Mouse (Mus musculus): ENCODE results near the gene 1810065E05Rik. TPM values are rescaled to one million over a fixed set of nuclear protein-coding genes. Genes with fewer than 3 reads are reported as not detected.

Gene 1810065E05Rik
- not detected for total RNA-seq (2021)

GRCm38 (mm10) chr11:58420815-58421214 lies at the start of gene 1810065E05Rik:
1810065E05Rik (plus strand) TSS chr11:58421111.
- no peak for DNase-seq
- intact Hi-C loops (cut with DNase I) = no loop called here

- intact Hi-C loops (cut with DNase I) = no loop called here
- DNase-seq = no peak
Observed at GRCm38 (mm10) chr11:58377273-58377672, 43.6 kb upstream of the 1810065E05Rik start.

- DNase-seq = no peak
- intact Hi-C loops (cut with DNase I) = no loop called here
Observed at GRCm38 (mm10) chr11:58377686-58378085, 43.2 kb upstream of the 1810065E05Rik start.

- intact Hi-C loops (cut with DNase I) = no loop called here
- no peak for DNase-seq
Observed at GRCm38 (mm10) chr11:58378763-58379278, 42.1 kb upstream of the 1810065E05Rik start, which contains the start of gene Lypd8. Lypd8 (plus strand) TSS chr11:58379043.

GRCm38 (mm10) chr11:58379516-58379915 lies 41.4 kb upstream of the 1810065E05Rik start:
- intact Hi-C loops (cut with DNase I) = no loop called here
- DNase-seq = no peak

- intact Hi-C loops (cut with DNase I) = no loop called here
- no peak for DNase-seq
Observed at GRCm38 (mm10) chr11:58382471-58382870, 38.4 kb upstream of the 1810065E05Rik start.

- intact Hi-C loops (cut with DNase I) = no loop called here
- DNase-seq = no peak
Observed at GRCm38 (mm10) chr11:58399985-58400645, 20.8 kb upstream of the 1810065E05Rik start.

- DNase-seq = no peak
- intact Hi-C loops (cut with DNase I) = no loop called here
Observed at GRCm38 (mm10) chr11:58400655-58401054, 20.3 kb upstream of the 1810065E05Rik start.

- intact Hi-C loops (cut with DNase I) = no loop called here
Observed at GRCm38 (mm10) chr11:58408066-58408465, 12.8 kb upstream of the 1810065E05Rik start.

GRCm38 (mm10) chr11:58418336-58418735 lies 2.6 kb upstream of the 1810065E05Rik start:
- intact Hi-C loops (cut with DNase I) = no loop called here
- DNase-seq = no peak

More at GRCm38 (mm10) chr11:58408066-58408465, 12.8 kb upstream of the 1810065E05Rik start:
- no peak for DNase-seq

GRCm38 (mm10) chr11:58432259-58432658 lies 11.3 kb downstream of the 1810065E05Rik start, which contains the start of gene Gm12253:
Gm12253 (plus strand) TSS chr11:58432559.
- intact Hi-C loops (cut with DNase I) = no loop called here
- no peak for DNase-seq

- no peak for DNase-seq
- intact Hi-C loops (cut with DNase I) = no loop called here
Observed at GRCm38 (mm10) chr11:58437866-58438265, 17.0 kb downstream of the 1810065E05Rik start.

- no peak for DNase-seq
- intact Hi-C loops (cut with DNase I) = no loop called here
Observed at GRCm38 (mm10) chr11:58452759-58453158, 31.8 kb downstream of the 1810065E05Rik start, which contains the start of gene Lypd9. Lypd9 (minus strand) TSS chr11:58452923.

GRCm38 (mm10) chr11:58453592-58453991 lies 32.7 kb downstream of the 1810065E05Rik start:
- intact Hi-C loops (cut with DNase I) = no loop called here
- DNase-seq = no peak

GRCm38 (mm10) chr11:58462170-58462569 lies 41.3 kb downstream of the 1810065E05Rik start, which contains the start of gene Olfr30:
Olfr30 (minus strand) TSS chr11:58462270.
- intact Hi-C loops (cut with DNase I) = no loop called here
- no peak for DNase-seq

Other genes with a start within 250 kb of the 1810065E05Rik start
- gene Mrpl22, start 249.4 kb upstream of the 1810065E05Rik start, total RNA-seq (2021) = 10 to 100 TPM; 50.3 to 53.8 TPM
- gene Igtp, start 221.6 kb upstream of the 1810065E05Rik start, total RNA-seq (2021) = 1 to 10 TPM; 8.7 to 9.2 TPM
- gene Irgm2, start 221.5 kb upstream of the 1810065E05Rik start, total RNA-seq (2021) = 10 to 100 TPM; 10.9 to 13.7 TPM
- not detected for gene 4930438A08Rik, start 146.3 kb upstream of the 1810065E05Rik start, total RNA-seq (2021)
- gene Zfp692, start 114.0 kb upstream of the 1810065E05Rik start, total RNA-seq (2021) = 1 to 10 TPM; 3.1 to 4.0 TPM
- 10 to 100 TPM; 36.4 to 40.8 TPM for gene Zfp672, start 90.8 kb upstream of the 1810065E05Rik start, total RNA-seq (2021)
- 10 to 100 TPM; 34.5 to 35.5 TPM for gene Sh3bp5l, start 90.4 kb upstream of the 1810065E05Rik start, total RNA-seq (2021)
- gene Lypd8, start 42.1 kb upstream of the 1810065E05Rik start, total RNA-seq (2021) = not detected
- not detected for gene Gm12253, start 11.4 kb downstream of the 1810065E05Rik start, total RNA-seq (2021)
- not detected for gene Lypd9, start 31.8 kb downstream of the 1810065E05Rik start, total RNA-seq (2021)
- not detected for gene Olfr30, start 41.2 kb downstream of the 1810065E05Rik start, total RNA-seq (2021)
- gene Olfr332, start 71.4 kb downstream of the 1810065E05Rik start, total RNA-seq (2021) = not detected
- gene Olfr331, start 81.5 kb downstream of the 1810065E05Rik start, total RNA-seq (2021) = not detected
- not detected for gene Olfr330, start 113.7 kb downstream of the 1810065E05Rik start, total RNA-seq (2021)
- not detected for gene Olfr329-ps, start 125.3 kb downstream of the 1810065E05Rik start, total RNA-seq (2021)
- gene Olfr328, start 134.5 kb downstream of the 1810065E05Rik start, total RNA-seq (2021) = not detected
- gene Olfr224, start 149.4 kb downstream of the 1810065E05Rik start, total RNA-seq (2021) = under 1 TPM in 1 of 2 experiments, not detected in 1; 0.17 TPM
- gene Olfr325, start 156.6 kb downstream of the 1810065E05Rik start, total RNA-seq (2021) = not detected
- gene Olfr324, start 174.0 kb downstream of the 1810065E05Rik start, total RNA-seq (2021) = not detected
- 10 to 100 TPM in 1 of 2 experiments, 1 to 10 TPM in 1; 7.7 to 15.5 TPM for gene 2210407C18Rik, start 195.0 kb downstream of the 1810065E05Rik start, total RNA-seq (2021)
- not detected for gene Olfr323, start 209.4 kb downstream of the 1810065E05Rik start, total RNA-seq (2021)
- gene Trim58, start 219.4 kb downstream of the 1810065E05Rik start, total RNA-seq (2021) = not detected
- not detected for gene Olfr322, start 237.7 kb downstream of the 1810065E05Rik start, total RNA-seq (2021)